Mouse (Mus musculus) common myeloid progenitor, adult 5-6 weeks (primary cell): Measurements from ENCODE around the gene Tln1. TPM values are rescaled to one million over a fixed set of nuclear protein-coding genes. Genes with fewer than 3 reads are reported as not detected.
"Not testable (repeated sequence)": the region's sequence is repeated elsewhere in the genome, so short reads cannot be mapped to it uniquely, and the experiment has no call there.

Experiments used
- ATAC-seq: replicated peaks from 2 replicates; pipeline ENCODE4 v1.8.0; 2016; ENCODE audit warnings: low read depth, mild to moderate bottlenecking, moderate TSS enrichment, inconsistent platforms; ENCODE audit not compliant: poor library complexity, severe bottlenecking
- total RNA-seq: library from RNA; stranded (forward); fragments of 200-1000, 187-1606 nt; gene quantifications from 2 replicates; pipeline ENCODE4 v1.2.3, GENCODE M21; 2017

Gene Tln1
- total RNA-seq, 1 experiment from 2014 or later, result 295 TPM

DNA sequence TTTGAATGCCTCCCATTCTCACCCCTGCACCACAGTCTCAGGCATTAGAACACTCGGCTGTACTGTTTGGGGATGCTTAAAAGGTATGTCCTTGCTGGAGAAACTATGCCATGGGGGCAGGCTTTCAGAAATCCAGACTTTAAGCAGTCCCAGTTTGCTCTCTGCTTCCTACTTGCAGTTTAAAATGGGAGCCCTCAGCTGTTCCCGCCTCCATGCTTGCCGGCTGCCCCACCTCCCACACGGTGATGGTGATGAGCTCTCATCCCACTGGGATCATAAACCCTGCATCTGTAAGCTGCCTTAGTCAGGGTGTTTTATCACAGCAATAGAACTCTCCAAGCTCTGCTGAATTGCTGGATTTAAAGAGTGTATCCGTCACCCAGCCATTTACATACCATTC, 10.1 kb downstream of the Tln1 start:
- no peak for ATAC-seq

DNA sequence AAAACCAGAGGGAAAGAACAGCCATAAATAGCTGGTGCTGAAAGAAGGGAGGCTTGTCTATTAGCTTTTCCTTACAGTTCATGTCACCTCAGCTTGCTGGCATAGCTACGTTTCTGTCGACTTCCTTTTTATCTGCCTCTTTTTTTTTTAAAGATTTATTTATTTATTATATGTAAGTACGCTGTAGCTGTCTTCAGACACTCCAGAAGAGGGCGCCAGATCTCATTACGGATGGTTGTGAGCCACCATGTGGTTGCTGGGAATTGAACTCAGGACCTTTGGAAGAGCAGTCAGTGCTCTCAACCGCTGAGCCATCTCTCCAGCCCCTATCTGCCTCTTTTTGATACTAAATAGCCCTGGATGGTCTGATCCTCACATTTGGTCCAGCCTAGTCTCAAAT, 10.6 kb downstream of the Tln1 start:
- not testable (repeated sequence) for ATAC-seq

DNA sequence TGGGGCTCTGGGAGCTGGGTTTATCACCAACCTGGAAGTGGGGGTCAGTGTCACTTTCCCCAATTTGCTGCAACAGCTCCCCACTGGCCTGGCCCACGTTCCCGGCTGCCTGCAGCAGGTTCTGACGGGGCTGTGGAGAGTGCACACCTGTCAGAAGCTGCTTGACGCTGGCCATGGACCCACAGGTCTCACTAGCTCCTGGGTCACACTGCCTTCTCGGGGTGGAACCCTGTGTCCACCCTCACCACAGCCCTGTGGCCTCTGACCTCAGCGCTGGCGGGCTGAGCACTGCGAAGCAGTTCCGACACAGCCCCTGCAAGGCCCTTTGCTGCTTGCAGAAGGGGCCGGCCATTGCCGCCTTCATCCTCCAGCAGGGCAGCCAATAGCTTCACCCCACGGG, 13.4 kb downstream of the Tln1 start:
- ATAC-seq, result no peak

DNA sequence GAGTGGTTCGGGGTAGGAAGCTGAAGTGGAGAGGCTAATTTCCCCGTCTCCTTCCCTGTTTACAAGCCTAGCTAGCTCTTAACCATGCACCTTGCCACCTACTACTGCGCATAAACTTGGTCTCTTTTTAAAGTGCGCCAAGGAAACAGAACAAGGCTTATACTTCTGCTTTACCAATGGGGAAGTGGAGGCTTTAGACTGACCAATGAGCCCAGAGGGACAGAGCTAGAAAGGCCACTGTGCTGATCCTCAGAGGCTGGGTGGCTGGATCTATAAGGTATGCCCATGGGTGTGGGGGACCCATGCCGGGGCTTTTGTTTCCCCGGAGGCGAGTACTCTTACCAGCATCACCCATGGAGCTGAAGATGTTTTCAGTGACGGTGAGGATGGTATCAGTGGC, 15.3 kb downstream of the Tln1 start:
- ATAC-seq, result no peak

DNA sequence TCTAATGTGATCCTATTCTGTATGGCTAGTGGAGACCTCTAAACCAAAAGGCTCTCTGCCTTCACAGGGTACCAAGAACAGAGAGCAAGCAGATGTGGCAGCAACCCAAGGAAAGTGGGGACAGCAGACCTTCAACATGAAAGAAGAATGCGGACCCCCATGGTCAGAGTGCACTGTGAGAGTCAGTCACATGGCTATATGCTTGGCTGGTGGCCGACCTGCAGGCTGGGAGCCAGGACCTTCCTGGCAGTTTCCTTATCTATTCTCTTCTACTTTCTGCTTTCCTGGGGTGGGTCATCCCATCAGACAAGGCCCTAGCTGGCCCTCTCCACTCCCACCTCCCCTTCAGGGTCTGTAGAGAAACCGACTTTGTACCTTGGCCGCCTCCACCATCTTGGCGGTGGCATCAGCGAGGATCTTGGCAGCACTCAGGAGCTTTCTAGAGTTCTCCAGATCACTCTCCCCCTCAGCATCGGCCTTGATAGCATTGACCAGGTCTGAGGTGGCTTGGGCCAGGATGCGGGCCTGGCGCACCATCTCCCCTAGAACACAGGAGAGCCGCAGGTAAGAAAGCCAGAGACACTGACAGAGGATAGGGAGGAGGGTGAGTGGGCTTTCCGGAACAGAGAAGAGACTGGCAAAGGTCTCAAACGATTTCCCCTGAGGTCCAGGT, 16.0 kb downstream of the Tln1 start:
- no peak for ATAC-seq

DNA sequence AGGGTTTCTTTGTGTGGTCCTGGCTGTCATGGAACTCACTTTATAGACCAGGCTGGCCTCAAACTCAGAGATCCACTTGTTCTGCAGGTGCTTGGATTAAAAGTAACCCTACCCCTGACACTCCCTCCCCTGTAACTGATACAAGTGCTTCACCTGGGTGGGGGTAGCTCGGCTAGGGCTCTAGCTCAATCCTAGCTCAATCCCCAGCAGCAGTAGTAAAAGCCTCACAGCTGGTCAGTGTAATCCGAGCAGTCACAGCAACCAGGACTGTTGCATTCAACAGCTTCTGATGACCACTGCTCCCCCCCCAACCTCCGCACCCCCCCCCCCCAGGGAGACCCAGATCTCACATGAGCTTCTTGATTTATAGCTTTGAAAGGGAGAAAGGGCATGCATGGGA, 20.4 kb downstream of the Tln1 start:
- no peak for ATAC-seq

DNA sequence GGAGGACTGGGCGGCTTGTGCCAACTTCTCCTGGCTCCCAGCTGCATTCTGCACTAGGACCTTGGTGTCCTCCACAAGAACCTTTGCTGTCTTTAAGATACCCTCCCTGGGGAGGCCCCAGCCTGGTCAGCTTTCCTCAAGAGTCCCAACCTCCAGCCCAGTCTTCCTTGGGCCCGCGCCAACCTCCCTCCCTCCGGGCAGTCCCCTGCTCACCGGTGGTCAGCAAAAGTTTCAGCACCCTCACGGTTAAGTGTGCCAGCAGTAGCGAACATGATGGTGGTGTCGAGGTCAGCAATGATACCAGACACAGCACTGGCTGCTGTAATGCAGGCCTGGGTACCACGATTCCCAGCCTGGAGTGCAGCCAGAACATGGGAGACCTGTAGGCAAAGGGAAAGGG, 26.5 kb downstream of the Tln1 start:
- no peak for ATAC-seq

DNA sequence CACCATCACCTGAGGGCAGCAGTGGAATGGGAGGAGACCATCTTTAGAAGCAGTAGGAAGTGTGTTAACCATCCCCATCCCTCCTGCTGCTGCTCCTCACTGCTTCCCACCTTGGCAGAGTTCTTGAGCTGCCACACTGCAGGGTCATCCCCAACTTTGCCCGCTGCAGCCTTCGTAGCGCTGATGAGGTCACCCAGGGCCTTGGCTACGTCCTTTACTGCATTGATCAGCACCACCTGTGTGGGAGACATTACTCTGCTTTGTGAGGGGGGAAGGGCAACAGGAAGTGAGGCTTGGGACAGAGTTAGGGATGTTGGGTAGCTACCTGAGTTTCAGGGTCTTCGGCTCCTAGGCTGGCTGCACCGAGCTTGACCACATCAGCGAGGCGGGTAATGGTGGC, 26.9 kb downstream of the Tln1 start:
- ATAC-seq, result no peak

DNA sequence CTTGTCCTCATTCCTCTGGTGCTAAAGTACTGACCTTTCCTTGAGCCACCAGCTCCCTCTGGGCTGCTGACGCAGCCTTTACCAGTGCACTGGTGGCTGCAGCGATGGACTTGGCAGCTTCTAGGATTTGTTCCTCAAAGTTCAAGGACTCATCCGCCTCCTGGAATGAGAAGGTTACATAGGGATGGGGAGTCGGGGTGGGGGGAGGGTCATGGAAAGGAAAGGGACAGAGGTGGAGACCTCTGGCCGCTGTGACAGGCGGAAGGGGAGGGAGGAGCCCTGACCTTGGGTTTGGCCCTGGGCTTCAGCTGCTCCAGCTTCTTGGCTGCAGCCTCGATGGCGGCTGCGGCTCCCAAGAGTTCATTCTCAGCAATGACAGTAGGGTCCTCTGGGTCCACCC, 29.2 kb downstream of the Tln1 start:
- no peak for ATAC-seq

DNA sequence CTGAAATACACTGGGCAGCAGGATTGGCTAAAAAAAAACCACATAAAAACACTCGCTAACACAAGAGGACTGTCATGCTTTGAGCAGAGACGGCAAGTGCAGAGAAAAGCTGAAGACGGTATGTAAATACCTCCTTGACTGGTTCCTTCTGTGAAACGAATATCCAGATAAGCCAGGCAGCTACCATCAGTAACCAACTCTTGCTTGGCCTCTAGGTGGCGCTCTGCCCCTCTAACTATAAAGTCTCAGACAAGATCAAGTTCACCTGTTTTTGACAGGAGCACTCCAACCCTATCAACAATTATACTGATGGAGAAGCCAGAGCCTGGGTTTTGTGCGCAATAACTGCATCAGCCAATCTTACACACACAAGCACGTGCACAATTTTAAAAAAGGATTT, 31.9 kb downstream of the Tln1 start:
- ATAC-seq, result peak; percentile 77

DNA sequence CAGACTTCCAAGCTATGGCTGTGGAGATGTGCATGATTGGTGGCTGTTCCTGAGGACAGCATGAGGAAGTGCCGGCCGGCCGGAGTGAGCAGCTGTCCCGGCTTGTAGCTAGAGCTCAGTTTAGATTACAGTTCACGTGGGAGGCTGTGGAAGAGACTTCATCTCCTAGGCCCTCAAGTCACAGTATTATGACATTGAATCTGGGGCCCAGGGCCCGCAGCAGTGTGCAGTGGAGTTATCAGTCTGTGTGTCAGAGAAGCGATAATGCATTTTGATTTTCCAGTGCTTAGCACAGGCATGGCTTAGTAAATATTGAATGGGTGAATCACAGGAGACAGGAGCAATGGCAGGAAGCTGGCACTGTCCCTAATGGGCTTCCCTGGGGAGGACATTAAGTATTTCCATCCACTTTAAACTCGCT, 32.4 kb downstream of the Tln1 start:
- ATAC-seq, result no peak

DNA sequence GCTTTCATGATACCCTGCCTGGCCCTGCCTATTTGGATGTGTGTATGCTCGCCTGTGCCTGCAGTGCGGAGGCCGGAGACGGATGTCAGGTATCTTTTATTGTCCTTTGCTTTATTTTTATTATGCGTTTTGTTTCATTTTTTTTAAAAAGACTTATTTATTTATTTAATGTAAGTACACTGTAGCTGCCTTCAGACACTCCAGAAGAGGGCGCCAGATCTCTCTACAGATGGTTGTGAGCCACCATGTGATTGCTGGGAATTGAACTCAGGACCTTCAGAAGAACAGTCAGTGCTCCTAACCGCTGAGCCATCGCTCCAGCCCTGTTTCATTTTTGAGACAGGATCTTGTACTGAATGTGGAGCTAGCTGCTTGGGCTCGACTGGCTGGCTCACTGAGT, 34.0 kb downstream of the Tln1 start:
- ATAC-seq, result no peak

DNA sequence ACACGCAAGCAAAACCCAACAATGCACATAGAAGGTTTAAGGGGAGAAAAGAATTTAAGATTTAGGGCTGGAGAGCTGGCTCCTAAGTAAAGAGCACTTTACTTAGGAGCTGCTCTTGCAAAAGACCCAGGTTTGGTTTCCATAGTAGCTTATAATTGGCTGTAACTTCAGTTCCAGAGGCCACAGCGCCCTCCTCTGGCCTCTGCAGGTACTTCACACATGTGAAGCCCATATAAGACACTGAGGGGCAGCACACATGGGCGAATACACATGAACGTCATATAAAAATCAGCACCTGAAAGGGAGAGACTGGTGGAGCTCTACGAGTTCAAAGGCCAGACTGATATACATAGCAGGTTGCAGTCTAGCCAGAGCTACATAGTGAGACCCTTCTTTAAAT, 34.6 kb downstream of the Tln1 start:
- ATAC-seq, result no peak

DNA sequence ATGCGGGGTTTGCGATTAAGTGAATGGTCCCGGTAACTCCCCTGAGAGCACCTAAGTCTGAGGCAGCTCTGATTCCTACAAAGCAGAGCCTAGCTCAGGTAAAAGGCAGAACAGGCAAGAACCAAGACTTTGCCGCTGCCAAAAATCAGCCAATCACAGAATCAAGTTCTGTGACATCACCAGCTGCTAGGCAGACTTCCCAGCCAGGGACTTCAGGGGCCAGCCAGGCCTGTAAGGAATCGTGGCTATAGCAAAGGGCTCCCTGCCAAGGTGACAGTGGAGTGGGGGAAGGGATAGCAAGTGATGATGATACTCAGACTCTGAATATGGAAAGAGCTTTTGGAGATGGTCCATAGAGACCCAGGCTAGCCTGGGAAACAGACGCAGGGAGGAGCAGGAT, 42.5 kb downstream of the Tln1 start:
- ATAC-seq, result peak; percentile 64

DNA sequence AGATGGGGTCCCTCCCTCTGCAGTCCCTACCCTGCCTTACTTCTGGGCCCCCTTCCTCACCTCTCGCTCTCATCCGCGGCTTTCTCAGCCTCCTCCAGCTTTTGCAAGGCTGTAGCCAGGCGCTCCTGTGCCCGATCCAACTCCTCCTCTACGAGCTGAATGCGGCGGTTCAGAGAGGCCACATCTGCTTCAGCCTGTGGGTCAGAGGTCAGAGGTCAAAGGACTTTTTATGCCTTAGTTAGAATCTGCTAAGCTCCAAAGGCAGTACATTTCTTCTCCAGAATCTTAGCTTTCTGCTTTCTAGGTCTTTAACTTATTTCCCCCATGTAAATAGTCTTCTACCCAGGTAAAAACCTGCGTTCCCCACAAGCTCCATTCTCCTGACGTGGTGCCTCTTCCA, 42.9 kb downstream of the Tln1 start:
- no peak for ATAC-seq

DNA sequence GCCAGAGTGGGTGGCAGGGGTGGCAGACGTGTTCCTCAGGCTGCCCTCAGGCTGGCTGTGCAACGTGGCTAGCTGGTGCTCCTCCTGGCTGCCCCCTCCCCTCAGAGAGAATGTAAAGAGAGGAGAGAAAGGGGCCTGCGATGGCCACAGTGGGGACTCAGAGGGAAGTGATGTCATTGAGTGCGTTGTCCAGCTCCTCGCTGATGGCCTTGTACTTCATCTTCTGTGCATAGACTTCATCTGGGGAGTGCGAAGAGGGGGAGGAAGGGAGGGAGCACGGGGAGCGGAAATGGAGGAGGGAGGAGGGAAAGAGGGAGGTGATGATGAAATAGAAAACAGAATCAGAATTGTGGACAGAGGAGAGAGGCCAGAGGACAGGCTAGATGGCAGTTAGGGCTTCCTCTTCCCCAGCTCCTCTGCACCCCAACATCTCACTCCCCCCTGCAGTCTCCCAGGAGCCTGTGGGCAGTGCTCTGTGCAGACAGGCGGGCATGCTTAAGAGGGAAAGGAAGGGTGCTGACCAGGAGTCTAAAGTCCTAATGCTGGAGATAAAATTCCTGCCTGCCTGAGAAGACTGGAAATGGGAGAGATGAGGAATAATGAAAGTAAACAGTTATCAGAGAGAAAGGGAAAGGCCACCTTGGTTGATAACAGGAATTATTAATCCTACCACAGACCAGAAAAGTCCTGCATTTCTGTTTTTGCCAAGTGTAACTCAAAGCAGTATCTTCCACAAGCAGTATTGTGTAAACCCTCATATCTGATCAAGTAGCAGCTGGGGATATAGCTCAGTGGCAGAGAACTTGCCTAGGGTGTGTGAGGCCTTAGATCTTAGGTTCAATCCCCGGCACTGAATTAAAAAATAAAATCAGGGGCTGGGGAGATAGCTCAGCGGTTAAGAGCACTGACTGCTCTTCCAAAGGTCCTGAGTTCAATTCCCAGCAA, 46.5 kb downstream of the Tln1 start:
- peak; percentile 33 for ATAC-seq

DNA sequence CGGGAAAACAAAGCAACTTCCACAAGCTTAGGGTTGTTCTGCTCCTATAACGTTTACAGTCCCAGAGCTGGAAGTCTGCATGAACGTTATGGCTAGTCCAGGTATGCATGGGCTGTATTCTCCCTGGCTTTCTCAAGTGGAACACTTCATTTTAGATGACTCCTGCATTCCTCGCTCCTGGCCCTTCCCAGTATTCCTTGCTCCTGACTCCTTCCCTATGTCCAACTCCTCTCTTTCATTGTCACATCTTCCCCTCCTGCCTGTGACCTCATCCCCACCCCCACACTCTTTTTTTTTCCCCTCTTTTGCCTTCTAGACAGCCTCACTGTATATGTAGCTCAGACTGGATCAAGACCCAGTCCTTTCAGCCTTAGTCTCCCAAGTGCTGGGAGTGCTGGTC, 48.7 kb downstream of the Tln1 start:
- ATAC-seq, result no peak

DNA sequence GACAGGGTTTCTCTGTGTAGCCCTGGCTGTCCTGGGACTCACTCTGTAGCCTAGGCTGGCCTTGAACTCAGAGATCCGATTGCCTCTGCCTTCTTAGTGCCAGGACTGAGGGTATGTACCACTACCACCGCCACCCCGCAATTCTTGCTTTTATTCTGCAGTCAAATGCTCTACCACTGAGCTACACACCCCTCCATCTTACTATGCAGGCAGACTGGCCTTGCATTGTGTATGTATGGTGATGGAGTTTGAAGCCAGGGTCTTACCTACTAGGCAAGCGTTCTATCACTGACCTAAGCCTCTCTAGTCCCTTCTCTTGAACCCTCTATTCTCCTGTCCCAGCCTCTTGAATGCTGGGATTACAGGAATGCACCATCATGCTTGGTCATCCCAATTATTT, 49.2 kb downstream of the Tln1 start:
- ATAC-seq, result no peak

DNA sequence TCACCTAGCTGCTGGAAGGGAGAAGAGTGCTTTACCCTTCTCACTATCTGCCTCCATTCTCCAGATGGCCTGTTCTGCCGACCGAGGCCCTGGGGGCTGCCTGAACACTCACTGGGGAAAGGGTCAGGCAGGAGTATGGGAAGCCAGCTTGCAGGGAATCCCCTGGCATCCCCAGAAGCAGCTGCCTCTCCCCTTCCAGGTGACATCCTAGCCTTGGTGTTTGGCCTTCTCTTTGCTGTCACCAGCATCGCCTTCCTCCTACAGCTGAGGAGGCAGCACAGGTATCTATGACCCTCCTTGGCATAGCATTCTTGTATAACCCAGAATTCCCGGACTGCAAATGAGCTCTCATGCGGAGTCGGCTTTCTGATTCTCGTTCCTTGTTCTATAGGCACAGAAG, 49.8 kb downstream of the Tln1 start:
- no peak for ATAC-seq

DNA sequence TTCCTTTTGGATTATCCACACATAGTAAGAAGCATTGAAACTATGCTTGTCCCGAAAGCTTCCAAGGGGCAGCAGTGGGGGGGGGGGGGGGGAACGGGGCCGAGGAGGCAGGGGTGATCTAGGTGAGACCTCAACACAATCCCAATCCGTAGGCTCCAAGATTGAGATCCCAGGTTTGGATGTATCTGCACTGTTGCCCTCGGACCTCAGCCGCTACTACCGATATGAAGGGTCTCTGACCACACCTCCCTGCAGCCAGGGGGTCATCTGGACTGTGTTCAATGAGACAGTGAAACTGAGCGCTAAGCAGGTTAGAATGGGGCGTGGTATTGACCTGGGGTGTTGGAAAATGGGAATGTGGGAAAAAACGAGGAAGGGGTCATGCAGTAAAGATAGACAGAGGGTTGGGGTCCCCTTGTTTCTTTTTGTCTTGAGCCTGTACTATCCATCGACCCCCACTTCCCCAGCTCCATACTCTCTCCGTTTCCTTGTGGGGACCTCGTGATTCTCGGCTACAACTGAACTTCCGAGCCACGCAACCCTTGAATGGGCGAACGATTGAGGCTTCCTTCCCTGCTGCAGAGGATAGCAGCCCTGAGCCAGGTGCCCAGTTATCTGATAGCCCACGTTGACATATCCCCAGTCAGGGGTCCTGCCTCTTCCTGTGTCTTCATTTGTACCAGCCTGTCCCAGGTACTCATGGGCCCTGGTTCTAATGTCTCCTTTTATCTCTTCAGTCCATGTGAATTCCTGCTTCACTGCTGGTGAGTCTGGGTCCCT, 50.6 kb downstream of the Tln1 start:
- no peak for ATAC-seq

DNA sequence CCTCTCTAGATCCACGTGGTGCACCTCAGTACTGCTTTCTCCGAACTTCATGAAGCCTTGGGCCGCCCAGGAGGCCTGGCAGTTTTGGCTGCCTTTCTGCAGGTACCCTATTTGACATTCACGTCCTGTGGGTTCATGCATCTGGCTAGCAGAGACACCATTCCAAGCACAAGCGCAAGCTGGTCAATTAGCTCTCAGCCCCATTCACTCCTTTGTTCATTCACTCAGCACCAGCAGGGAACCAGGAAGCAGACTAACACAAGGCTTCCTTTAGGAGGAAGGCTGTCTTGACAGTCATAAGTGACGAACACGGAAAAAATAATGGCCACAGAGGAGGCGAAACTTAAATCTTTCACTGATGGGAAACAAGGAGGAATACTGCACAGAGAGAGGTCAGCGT, 53.4 kb downstream of the Tln1 start:
- ATAC-seq, result peak; percentile 50
